Mouse (Mus musculus) cerebellum, adult 2 months (tissue): ENCODE measurements at regions not wholly inside any gene's neighbourhood (a gene's known extent, or its start where the extent isn't known, plus 50 kb on each side); places are given as distances from the start of the nearest gene placed in this dataset.

Experiments used
- DNase-seq, 2 experiments: peaks; one replicate each; pipeline ENCODE4 v3.0.0; 2021
- H3K27ac ChIP-seq: fragments of 200-500 bp; 2 replicates; pipeline ENCODE4 v1.5.1; 2012; ENCODE audit warnings: low read length, control low read depth, inconsistent platforms; ENCODE audit not compliant: insufficient read depth
- H3K27me3 ChIP-seq: fragments of 200-500 bp; 2 replicates; pipeline ENCODE4 v1.6.1; 2012; ENCODE audit warnings: inconsistent platforms, mild to moderate bottlenecking, low read length, moderate library complexity; ENCODE audit not compliant: control insufficient read depth, insufficient read depth
- H3K4me1 ChIP-seq: fragments of 200-500 bp; 2 replicates; pipeline ENCODE4 v1.6.1; 2011; ENCODE audit warnings: low read length; ENCODE audit not compliant: control insufficient read depth, insufficient read depth
- H3K4me3 ChIP-seq: fragments of 200-500 bp; replicated peaks from 2 replicates; pipeline ENCODE3; 2011; ENCODE audit warnings: mild to moderate bottlenecking, low read depth, low read length, control low read depth; ENCODE audit not compliant: insufficient read depth
- CTCF ChIP-seq: fragments of 200-500 bp; IDR thresholded peaks from 2 replicates; pipeline ENCODE4 v1.5.1; 2011; ENCODE audit warnings: low read depth, mild to moderate bottlenecking, control low read depth, low read length, moderate library complexity, borderline replicate concordance; ENCODE audit not compliant: insufficient read depth
- POLR2A ChIP-seq: fragments of 200-500 bp; IDR thresholded peaks from 2 replicates; pipeline ENCODE4 v1.6.1; 2011; ENCODE audit warnings: low read length, control low read depth, borderline replicate concordance; ENCODE audit not compliant: insufficient read depth
- WGBS: fragments of 180-500 bp; shearing (Covaris S2); methylation state at CpG from one replicate; pipeline ENCODE4 v1.1.7; 2018; 5-methylcytosine and 5-hydroxymethylcytosine counted together

DNA sequence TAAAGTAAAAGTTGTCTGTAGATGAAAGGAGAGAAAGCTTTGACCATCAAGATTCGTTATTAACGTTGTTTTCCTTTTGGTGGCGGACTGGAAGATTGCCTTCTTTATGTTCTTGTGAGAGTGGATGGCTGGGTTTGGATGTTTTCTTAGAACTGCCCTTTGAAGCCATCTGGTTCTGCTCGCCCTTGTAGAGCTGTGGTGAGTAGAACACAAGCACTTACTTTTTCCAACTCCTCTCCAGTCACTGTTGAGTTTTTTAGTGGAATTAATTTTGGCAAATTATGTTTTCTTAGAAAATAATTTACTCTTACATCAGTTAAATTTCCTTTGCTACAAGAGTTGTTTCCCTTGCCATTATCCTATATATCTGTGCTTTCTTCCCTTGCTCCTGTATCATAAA, 301.2 kb downstream of the Nuf2 start:
- no peak overlapping the region for H3K27ac ChIP-seq
- no peaks in the 10 kb centered on the region for H3K27me3 ChIP-seq
- no peak for DNase-seq
- no peaks in the 10 kb centered on the region for H3K4me1 ChIP-seq
- no peak overlapping the region for H3K4me3 ChIP-seq
- WGBS = 80% methylated on average over 4 of the region's 4 CpGs
- TF ChIP-seq CTCF (no peak), POLR2A (no peak)

DNA sequence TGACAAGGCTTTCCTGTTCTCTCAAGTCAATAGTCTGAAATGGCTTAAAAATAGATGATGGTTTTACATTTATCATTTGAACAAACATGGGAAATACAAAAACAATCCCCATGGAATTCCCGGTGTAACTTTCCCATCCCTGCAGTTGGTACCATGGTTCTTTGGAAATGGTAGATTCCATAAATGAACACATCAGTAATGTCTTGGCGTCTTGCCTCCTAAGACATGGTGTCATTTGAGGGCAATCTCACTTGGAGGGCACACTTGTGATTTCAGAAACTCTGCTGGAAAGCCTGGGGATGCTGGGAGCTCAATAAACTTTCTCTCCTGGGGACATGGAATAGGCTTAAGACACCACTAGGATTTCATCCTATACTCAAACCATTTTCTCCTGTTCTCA, 306.8 kb downstream of the Nuf2 start:
- no peak overlapping the region for H3K4me3 ChIP-seq
- 85% methylated on average over 2 of the region's 2 CpGs for WGBS
- TF ChIP-seq POLR2A = no peak
- TF ChIP-seq CTCF = no peak
- no peaks in the 10 kb centered on the region for H3K27me3 ChIP-seq
- H3K27ac ChIP-seq = no peak overlapping the region
- H3K4me1 ChIP-seq = no peaks in the 10 kb centered on the region
- no peak for DNase-seq

DNA sequence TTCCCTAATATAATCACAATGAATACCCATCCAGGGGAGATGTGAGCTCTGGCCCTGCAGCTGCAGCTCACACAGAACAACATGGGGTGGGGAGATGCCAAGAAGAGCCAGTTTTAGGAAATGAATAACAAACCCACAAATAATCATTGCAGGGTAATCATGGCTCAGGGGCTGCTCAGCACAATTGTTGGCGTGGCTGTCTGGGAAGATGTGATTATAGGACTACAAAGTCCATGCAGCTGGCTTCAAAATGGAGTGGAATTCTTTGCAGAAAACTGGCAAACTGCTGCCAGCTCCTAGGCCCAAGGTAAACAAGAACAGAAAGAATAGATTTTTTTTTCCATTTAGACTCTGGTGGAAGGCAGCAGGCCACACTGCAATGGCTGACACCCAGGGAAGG, 343.6 kb downstream of the Nuf2 start:
- no peaks in the 10 kb centered on the region for H3K27me3 ChIP-seq
- H3K4me3 ChIP-seq = no peak overlapping the region
- no peak overlapping the region for H3K27ac ChIP-seq
- no peak for TF ChIP-seq CTCF
- no peak for TF ChIP-seq POLR2A
- WGBS = 50% methylated on average over 1 of the region's 1 CpGs
- no peak for DNase-seq
- H3K4me1 ChIP-seq = no peaks in the 10 kb centered on the region

DNA sequence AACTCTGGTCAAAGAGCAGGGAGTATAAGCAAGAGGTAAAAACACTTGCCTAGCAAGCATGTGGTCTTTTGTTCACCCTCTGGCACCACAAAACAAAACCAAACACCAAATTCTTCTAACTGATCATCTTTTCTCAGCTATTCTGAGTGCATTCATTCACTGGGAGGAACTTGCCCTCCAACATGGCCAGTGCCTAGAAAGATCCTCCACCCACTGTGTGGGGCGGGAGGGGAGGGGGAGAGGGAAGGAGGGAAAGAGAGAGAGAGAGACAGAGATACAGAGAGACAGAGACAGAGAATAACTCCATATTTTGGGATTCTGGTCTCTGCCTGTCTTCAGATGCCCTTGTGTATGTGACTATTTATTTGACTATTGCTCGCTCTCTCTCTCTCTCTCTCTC, 360.9 kb downstream of the Nuf2 start:
- H3K27ac ChIP-seq = no peak overlapping the region
- H3K27me3 ChIP-seq = no peaks in the 10 kb centered on the region
- H3K4me1 ChIP-seq = no peaks in the 10 kb centered on the region
- WGBS = 79% methylated on average over 2 of the region's 2 CpGs
- no peak overlapping the region for H3K4me3 ChIP-seq
- TF ChIP-seq CTCF (no peak), POLR2A (no peak)
- no peak for DNase-seq

DNA sequence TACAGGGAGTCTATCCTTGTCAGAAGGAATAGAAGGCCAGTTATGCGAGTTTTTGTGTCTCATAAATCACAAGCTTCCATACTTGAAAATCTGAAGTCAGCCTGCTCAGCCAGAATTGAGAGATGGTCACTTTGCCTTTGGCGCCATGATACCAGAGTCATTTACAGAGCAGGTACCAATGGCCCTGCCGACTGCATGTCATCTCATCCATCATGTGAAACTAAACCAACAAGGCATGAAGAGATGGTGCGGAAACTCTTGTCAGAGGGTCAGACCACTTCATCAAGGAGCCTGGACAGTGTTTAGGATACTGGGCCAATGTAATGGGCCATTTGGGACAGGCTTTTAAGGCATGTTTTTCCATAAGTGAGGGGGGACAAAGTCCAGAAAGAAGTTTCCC, 363.2 kb downstream of the Nuf2 start:
- 92% methylated on average over 4 of the region's 4 CpGs for WGBS

DNA sequence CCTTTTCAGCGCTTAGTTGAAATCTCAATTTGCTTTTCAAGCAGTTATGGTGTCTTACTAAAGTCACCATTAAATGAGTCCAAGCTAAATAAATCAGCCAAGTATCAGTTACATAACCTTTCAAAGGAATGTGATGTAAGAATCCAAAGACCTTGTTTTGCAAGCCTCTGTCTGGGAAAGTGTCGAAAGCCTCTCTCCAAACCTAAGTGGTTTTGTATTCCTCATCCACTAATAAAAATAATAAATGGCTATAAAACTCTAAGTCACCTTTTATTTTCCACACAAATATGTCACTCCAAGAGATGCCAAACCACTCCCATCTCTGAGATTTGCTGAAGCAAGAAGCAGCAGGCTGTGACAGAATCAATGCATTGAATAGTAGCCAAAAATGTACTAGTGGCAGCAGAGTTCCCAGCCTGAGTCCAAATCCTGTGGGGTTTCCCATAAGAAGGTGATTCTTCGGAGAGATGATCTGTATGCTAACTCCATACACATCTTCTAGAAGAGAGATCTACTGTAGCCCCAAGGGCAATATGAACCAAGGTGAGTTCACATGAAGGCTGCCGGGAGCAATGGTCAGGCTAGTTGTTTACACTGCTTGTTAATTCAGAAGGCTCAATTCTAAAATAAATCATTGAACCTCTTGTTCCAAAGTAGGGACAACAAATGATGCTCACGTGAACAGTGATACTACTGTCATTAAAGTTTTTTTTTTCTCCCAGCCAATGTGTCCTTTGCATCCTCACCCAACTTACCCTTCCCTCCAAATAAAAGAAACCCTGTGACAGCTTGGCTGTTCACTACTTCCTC, 365.0 kb downstream of the Nuf2 start:
- DNase-seq = no peak
- no peak overlapping the region for H3K27ac ChIP-seq
- H3K4me3 ChIP-seq = no peak overlapping the region
- TF ChIP-seq POLR2A (no peak), CTCF (no peak)
- no peaks in the 10 kb centered on the region for H3K4me1 ChIP-seq
- no peaks in the 10 kb centered on the region for H3K27me3 ChIP-seq
- WGBS = 69% methylated on average over 5 of the region's 5 CpGs

More for the DNA sequence above, 363.2 kb downstream of the Nuf2 start:
- Histone ChIP-seq H3K27me3 (no peaks in the 10 kb centered on the region), H3K27ac (no peak overlapping the region), H3K4me3 (no peak overlapping the region), H3K4me1 (no peaks in the 10 kb centered on the region)
- TF ChIP-seq CTCF (no peak), POLR2A (no peak)
- no peak for DNase-seq

DNA sequence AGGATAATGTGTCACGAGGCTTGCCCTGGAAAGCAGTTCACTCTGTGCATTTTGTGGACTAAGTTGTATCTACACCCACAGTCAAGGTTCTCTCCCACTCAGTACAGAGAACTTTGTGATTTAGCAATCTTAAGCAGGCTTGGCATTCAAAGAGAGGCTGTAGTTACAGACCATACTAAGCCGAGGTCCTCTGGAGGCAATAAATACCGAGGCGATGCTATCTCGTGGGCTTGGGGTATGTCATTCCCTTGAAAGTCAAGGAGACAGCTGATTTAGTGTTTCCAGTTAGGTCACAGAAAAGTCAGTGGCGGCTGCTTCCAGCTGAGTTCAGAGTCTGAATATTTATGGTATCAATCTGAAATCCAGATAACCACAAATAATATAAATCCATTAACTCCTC, 370.4 kb downstream of the Nuf2 start:
- no peak overlapping the region for H3K4me3 ChIP-seq
- H3K27ac ChIP-seq = no peak overlapping the region
- no peak for DNase-seq
- no peaks in the 10 kb centered on the region for H3K27me3 ChIP-seq
- WGBS = 92% methylated on average over 6 of the region's 6 CpGs
- H3K4me1 ChIP-seq = no peaks in the 10 kb centered on the region
- no peak for TF ChIP-seq POLR2A
- TF ChIP-seq CTCF = no peak

DNA sequence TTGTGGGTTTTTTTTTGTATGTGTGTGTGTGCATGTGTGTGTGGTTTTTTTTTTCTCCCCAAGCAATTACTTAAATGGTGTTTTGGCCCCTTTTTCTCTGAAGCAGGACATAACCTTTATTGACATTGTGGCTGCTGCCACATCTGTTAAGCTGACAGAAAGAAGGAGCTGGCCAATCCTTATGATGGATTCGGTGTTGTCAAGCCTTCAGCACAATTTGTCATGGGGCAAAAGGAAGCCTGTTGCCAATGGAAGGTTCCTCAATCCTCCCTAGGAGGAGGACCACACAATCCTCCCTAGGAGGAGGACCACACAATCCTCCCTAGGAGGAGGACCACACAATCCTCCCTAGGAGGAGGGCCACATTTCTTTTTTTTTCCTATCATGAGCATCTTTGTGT, 371.0 kb downstream of the Nuf2 start:
- DNase-seq = no peak
- Histone ChIP-seq H3K4me1 (no peaks in the 10 kb centered on the region), H3K27me3 (no peaks in the 10 kb centered on the region), H3K27ac (no peak overlapping the region), H3K4me3 (no peak overlapping the region)
- 46% methylated on average over 1 of the region's 1 CpGs for WGBS
- no peak for TF ChIP-seq CTCF
- no peak for TF ChIP-seq POLR2A

DNA sequence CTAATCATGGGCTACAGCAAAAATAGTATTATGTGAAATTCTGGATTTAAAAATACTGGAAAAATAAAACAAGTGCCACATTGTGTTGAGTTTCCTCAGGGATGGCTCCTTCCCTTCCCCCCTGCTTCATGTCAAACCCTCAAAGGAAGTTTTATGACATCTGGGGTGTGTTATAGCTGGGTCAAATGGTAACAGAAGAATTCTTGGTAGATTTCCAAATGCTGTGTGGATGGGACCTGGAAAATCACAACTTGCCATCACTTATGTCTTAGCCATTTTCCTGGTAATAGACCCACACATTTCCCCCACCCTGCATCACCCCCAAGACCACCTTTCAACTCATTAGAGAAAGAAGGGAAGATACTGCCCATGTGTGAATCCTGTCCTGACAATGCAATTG, 371.5 kb downstream of the Nuf2 start:
- DNase-seq = no peak
- TF ChIP-seq CTCF (no peak), POLR2A (no peak)
- no peak overlapping the region for H3K27ac ChIP-seq
- no peaks in the 10 kb centered on the region for H3K4me1 ChIP-seq
- H3K27me3 ChIP-seq = no peaks in the 10 kb centered on the region
- H3K4me3 ChIP-seq = no peak overlapping the region
